Mouse (Mus musculus) brown adipose tissue, adult 24 weeks (tissue): ENCODE results near the gene Ubxn6. TPM values are rescaled to one million over a fixed set of nuclear protein-coding genes. Genes with fewer than 3 reads are reported as not detected.
A peak's percentile ranks its signal among the peaks of the same experiment; 100 is the strongest.
"Not testable (repeated sequence)": the region's sequence is repeated elsewhere in the genome, so short reads cannot be mapped to it uniquely, and the experiment has no call there.

Experiments
- H3K27ac ChIP-seq: fragments of 200-500 bp; replicated peaks from 2 replicates; pipeline ENCODE4 v1.5.1; 2012; ENCODE audit warnings: low read depth, mild to moderate bottlenecking, low read length
- H3K4me1 ChIP-seq: fragments of 200-500 bp; 2 replicates; pipeline ENCODE4 v1.6.1; 2012; ENCODE audit warnings: low read length, mixed read lengths; ENCODE audit not compliant: control insufficient read depth, insufficient read depth, insufficient read length
- H3K4me3 ChIP-seq: fragments of 200-500 bp; 2 replicates; pipeline ENCODE4 v1.5.1; 2012; ENCODE audit warnings: low read depth, mild to moderate bottlenecking, low read length, moderate library complexity; ENCODE audit not compliant: insufficient read depth
- polyA plus RNA-seq: library from polyadenylated mRNA; stranded (reverse); fragments of >200 nt; gene quantifications from 2 replicates; pipeline ENCODE4 v1.2.4, GENCODE M21; 2012; ENCODE audit not compliant: missing spikeins, insufficient read depth, insufficient read length

The Ubxn6 gene
- polyA plus RNA-seq, 1 experiment: 69.6 TPM

DNA sequence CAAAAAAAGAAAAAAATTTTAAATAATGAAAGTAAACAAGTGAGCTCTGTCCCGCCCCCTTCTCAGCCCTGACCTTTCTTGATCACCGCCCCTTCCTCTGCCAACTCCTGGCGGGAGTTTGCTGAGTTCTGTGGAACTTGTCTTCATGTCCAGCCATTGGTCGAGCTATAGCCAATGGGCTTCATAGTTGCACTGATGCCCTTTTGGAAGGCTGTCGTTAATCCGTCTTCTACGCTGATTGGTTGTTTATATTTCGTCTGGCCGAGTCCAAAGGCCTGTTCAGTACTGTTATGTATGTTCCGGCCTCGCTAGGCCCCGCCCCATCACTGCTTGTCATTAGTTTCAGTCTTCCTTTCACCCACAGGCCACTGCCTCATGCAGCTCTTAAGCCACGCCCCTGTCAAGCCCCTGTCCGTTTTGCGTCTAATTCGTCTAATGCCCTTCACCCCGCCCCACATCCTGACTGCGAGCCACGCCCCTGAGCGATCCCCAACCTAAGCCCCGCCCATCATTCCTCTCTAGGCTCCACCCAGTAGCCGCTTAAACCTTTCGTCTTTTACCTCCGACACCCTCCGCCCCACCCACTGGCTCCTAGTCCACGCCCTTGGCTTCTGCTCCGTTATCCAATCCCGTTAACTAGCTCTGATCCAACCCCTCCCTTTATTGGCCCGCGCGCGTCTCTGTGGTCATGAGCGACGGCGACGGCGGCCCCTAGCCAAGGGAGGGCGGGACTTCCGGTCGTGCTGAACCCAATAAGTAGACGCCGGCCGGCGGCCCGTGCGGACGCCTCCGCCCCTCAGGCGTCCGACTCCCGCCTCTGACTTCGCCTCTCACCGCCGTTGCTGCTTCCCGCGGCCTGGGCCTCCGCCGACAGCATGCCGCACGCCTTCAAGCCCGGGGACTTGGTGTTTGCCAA lies 4.3 kb upstream of the Ubxn6 start, which contains the start of gene Hdgfl2:
TSS of gene Hdgfl2 (plus strand) at position 755 of the 916 bp plus-strand sequence.
- Histone ChIP-seq H3K4me3 (peak within 1 kb of the TSS; percentile 71), H3K27ac (0 out of 2 replicates have a peak within 1 kb of the TSS, but pooled peaks have one; percentile 8), H3K4me1 (peaks cover 7% of the 10 kb centered on the region)

GRCm38 (mm10) chr17:56078361-56078760 lies 3.5 kb upstream of the Ubxn6 start:
- H3K27ac ChIP-seq: 0 out of 2 replicates have a peak overlapping the region, but pooled peaks have one; percentile 8
- not testable (repeated sequence) for H3K4me1 ChIP-seq, H3K4me3 ChIP-seq

DNA sequence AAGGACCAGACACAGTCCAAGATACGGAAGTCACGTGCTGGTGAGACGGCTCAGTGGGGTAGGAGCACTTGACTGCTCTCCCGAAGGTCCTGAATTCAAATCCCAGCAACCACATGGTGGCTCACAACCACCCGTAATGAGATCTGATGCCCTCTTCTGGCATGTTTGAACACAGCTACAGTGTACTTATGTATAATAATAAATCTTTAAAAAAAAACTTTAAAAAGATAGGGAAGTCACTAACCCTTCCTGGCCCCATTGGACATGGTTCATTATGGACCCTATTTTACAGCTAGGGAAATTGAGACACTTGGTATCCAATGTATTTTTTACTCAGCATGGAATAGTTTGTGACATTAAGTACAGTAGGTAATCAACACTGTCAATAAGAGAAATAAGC lies 2.7 kb upstream of the Ubxn6 start:
- Histone ChIP-seq H3K4me3 (no peak overlapping the region), H3K27ac (no peak overlapping the region), H3K4me1 (peaks cover 10% of the 10 kb centered on the region)

DNA sequence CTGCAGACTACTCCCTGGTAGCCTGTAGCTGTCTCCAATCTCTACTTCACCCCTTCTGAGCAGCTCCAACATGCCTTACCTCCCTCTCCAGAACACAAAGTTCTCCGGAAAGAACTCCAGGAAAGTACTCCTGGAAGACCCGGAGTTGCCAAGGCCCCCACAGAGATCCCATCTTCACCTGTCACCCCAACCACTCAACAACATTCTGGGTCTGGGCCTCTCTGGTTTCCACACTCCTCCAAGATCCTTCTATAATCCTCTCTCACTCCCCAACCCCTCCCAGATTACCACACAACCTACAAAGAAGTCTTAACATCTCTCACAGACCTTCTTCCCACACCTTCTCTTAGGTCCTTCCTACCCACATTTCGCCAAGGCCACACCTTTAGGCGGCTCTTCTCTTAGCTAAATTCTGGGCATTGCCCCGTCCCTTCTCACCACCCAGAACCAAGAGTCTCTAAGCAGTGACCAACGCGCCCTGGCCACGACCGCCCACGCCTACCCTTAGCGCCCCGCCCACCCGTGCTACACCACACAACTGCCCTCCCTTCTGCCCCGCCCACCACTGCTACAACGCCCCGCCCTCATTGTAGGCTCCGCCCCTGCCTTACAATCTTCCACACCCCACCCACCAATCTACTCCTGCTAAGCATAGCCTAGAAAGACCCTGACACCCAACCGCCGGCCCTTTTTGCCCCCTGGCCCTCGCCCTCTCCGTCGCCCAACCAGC lies 566 bp downstream of the Ubxn6 start:
- peak overlapping the region; percentile 89 for H3K27ac ChIP-seq
- H3K4me3 ChIP-seq: peak overlapping the region; percentile 89
- peaks cover 3% of the 10 kb centered on the region for H3K4me1 ChIP-seq

DNA sequence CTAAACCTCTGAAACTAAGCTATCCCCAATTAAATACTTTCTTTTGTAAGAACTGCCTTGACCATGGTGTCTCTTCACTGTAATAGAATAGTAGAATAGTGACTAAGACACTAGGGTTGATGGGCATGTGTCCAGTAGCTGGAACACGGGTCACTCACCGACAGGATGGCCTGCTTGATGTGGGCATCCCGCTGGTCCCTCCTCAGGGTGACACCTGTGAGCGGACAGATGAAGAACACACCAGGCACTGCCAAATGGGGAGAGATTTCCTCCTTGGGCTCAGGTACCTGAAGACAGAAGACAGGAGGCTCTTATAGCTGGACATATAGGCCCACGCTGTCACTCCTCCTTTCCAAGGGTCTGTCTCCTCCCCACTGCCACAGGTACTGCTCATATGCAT lies 2.6 kb downstream of the Ubxn6 start:
- H3K4me1 ChIP-seq: peaks cover 3% of the 10 kb centered on the region
- no peak overlapping the region for H3K27ac ChIP-seq
- no peak overlapping the region for H3K4me3 ChIP-seq

- peaks cover 3% of the 10 kb centered on the region for H3K4me1 ChIP-seq
- H3K4me3 ChIP-seq: no peak overlapping the region
- no peak overlapping the region for H3K27ac ChIP-seq
Observed at GRCm38 (mm10) chr17:56071126-56071525, 3.7 kb downstream of the Ubxn6 start.

GRCm38 (mm10) chr17:56069066-56069465 lies 5.8 kb downstream of the Ubxn6 start:
- Histone ChIP-seq H3K27ac (no peak overlapping the region), H3K4me1 (peaks cover 3% of the 10 kb centered on the region; the same call in 1 of the 2 replicates), H3K4me3 (no peak overlapping the region)

DNA sequence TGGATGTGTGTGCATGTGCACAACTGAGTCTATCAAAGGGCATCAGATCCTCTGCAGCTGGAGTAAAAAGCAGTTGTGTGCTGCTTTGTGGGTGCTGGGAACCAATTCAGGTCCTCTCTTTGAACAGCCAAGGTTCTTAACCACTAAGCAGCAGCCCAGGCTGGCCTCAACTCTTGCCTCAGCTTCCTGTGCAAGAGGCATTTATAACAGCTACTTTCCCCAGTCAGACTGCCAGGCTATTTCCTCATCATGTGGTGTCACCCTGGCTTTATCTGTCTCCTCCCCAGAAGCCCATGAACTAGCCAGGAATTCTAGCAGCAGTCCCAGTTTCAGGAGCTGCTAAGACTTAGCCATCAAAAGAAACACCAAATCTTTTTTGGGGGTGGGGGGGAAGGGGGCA lies 8.4 kb downstream of the Ubxn6 start:
- H3K27ac ChIP-seq: no peak overlapping the region
- H3K4me3 ChIP-seq: no peak overlapping the region
- no peaks in the 10 kb centered on the region for H3K4me1 ChIP-seq

GRCm38 (mm10) chr17:56065715-56066114 lies 9.1 kb downstream of the Ubxn6 start:
- not testable (repeated sequence) for H3K4me3 ChIP-seq, H3K27ac ChIP-seq, H3K4me1 ChIP-seq

DNA sequence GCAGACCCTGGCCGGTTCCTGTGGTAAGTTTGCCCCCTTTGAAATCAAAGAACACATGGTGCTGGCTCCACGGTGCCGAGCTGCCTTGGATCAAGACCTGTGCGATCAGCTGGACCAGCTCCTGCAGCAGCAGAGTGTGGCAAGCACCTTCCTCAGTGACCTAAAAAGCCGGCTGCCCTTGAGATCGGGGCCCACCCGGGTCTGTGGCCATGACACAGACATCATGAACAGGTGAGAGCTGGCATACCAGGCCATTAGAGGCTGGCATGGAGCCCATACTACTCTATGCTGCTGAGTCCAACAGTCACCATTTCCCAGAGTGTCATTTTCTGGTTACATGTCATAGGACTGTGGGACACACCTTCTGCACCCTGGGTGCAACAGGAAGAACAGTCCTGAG lies 12.7 kb downstream of the Ubxn6 start:
- no peaks in the 10 kb centered on the region for H3K4me1 ChIP-seq
- no peak overlapping the region for H3K27ac ChIP-seq
- no peak overlapping the region for H3K4me3 ChIP-seq

DNA sequence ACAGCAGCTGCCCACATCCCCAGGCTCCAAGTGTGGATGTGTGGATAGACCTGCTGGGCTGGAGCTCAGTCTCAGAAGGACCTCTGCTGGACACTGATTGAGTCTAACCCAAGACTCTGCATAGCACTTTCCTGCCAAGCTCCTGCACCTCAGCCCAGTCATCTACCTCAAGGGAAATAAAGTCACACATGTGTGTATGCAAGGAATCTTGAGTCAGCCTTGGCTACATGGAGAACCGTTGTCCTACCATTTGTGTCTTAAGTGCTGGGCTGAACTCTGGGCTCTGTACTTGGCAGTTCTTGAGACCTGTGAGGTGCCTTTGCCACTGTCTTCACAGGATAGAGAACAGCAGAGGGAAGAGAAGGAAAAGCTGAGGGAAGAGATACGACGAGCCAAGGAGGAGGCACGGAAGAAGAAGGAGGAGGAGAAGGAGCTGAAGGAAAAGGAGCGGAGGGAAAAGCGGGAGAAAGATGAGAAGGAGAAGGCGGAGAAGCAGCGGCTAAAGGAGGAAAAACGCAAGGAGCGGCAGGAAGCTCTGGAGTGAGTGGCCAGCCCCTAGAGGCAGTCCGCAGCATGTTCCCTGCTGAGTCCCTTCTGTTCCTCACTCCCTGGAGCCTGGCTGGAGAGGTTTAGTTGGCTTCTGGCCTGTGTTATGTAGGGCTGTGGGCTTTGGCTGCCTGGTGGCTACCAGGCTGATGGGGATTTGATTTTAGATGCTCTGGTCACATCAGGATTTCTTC lies 17.3 kb downstream of the Ubxn6 start:
- Histone ChIP-seq H3K4me1 (no peaks in the 10 kb centered on the region), H3K27ac (peak overlapping the region; percentile 56), H3K4me3 (0 out of 2 replicates have a peak overlapping the region, but pooled peaks have one; percentile 3)

DNA sequence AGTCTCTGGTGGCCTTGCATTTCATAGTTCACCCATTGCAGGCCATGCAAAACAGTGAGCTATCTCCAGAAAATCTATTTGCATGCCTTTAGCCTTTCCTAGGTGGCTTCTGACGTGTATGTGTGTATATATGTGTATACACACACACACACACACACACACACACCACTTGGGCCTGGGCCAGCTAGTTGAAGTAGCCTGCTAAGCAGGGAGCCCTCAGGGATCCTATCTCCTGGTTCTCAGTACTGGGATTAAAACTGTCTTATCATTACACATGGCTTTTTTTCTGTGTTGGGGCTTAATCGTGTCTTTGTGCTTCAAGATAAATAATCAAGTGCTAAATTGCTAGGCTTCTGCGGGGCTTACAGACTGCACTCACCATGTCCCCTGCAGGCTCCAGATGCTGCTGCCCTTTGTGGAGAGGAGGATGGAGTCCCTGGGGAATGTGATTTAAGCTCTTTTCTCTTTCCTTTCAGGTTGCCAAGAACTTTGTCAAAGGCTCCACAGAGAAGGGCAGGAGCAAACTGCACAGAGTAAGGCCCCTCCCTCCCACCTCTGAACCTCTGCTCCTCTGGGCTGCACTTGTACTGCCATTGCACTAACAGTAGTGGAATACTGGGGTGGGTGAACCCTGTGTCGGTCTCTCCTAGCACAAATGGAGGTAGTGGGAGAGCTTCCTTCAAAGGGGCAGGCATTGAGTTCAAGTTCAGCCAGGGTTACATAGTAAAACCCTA lies 18.7 kb downstream of the Ubxn6 start:
- Histone ChIP-seq H3K4me1 (no peaks in the 10 kb centered on the region), H3K4me3 (no peak overlapping the region)

GRCm38 (mm10) chr17:56054938-56055337 lies 19.9 kb downstream of the Ubxn6 start:
- H3K4me1 ChIP-seq: no peaks in the 10 kb centered on the region
- no peak overlapping the region for H3K27ac ChIP-seq
- H3K4me3 ChIP-seq: no peak overlapping the region

More for the DNA sequence above, 18.7 kb downstream of the Ubxn6 start:
- no peak overlapping the region for H3K27ac ChIP-seq

- Histone ChIP-seq H3K4me1 (no peaks in the 10 kb centered on the region), H3K27ac (no peak overlapping the region), H3K4me3 (no peak overlapping the region)
Observed at GRCm38 (mm10) chr17:56051369-56051768, 23.5 kb downstream of the Ubxn6 start.
